Mouse (Mus musculus) CH12.LX (cell line): ENCODE data around the gene Cyp27a1. TPM values are rescaled to one million over a fixed set of nuclear protein-coding genes. Genes with fewer than 3 reads are reported as not detected.

Experiments used
- DNase-seq: peaks from one replicate; pipeline ENCODE4 v3.0.0-alpha.2; 2013; ENCODE audit errors: extremely low read depth
- H3K27ac ChIP-seq: 2 replicates; pipeline ENCODE4 v1.5.1; 2012; ENCODE audit warnings: low read depth, mild to moderate bottlenecking, control low read depth, moderate library complexity; ENCODE audit not compliant: insufficient read depth
- H3K27me3 ChIP-seq: replicated peaks from 2 replicates; pipeline ENCODE3; 2012; ENCODE audit warnings: inconsistent platforms
- H3K36me3 ChIP-seq, 2 experiments: replicated peaks in 1 of 2; 2 replicates each; pipeline versions ENCODE3 to v1.6.1; 2012; ENCODE audit warnings: inconsistent platforms in 1 of 2, low read length in 1 of 2, mild to moderate bottlenecking in 1 of 2, mixed read lengths in 1 of 2, moderate library complexity in 1 of 2; ENCODE audit not compliant: control insufficient read depth in 1 of 2, insufficient read depth in 1 of 2
- H3K4me1 ChIP-seq, 2 experiments: 2 replicates each; pipeline ENCODE4 v1.6.1; 2012; ENCODE audit warnings: inconsistent platforms in 1 of 2, moderate library complexity in 1 of 2; ENCODE audit not compliant: insufficient read depth in 2 of 2, control insufficient read depth in 1 of 2
- H3K4me2 ChIP-seq: 2 replicates; pipeline ENCODE4 v1.6.1; 2012; ENCODE audit warnings: low read depth, mild to moderate bottlenecking, control low read depth; ENCODE audit not compliant: poor library complexity, insufficient read depth, severe bottlenecking
- H3K4me3 ChIP-seq, 3 experiments: fragments of 150-350 bp in 1 of 3; sonication (generic) in 1 of 3; replicated peaks in 1 of 3; 2 replicates each; pipeline versions ENCODE3 to v1.5.1; 2011 to 2012; ENCODE audit warnings: low read depth in 2 of 3, low read length in 2 of 3, mild to moderate bottlenecking in 2 of 3, moderate library complexity in 2 of 3, control low read depth in 1 of 3, improper control_type of control experiment in 1 of 3, inconsistent platforms in 1 of 3, mixed read lengths in 1 of 3; ENCODE audit not compliant: poor library complexity in 1 of 3
- H3K79me2 ChIP-seq: replicated peaks from 2 replicates; pipeline ENCODE4 v1.6.1; 2012; ENCODE audit warnings: mild to moderate bottlenecking, moderate library complexity; ENCODE audit not compliant: control insufficient read depth, poor library complexity, insufficient read depth, severe bottlenecking; ENCODE audit errors: extremely low read depth
- H3K9ac ChIP-seq: 2 replicates; pipeline ENCODE4 v1.6.1; 2012; ENCODE audit warnings: low read depth, mild to moderate bottlenecking, control low read depth, moderate library complexity; ENCODE audit not compliant: insufficient read depth
- H3K9me3 ChIP-seq: replicated peaks from 2 replicates; pipeline ENCODE3; 2012; ENCODE audit warnings: low read length, inconsistent platforms, mixed read lengths
- BHLHE40 ChIP-seq: IDR thresholded peaks from 2 replicates; pipeline ENCODE4 v1.6.1; 2011; ENCODE audit warnings: mild to moderate bottlenecking, low read depth, low read length, improper control_type of control experiment
- CHD1 ChIP-seq: IDR thresholded peaks from 2 replicates; pipeline ENCODE4 v1.6.1; 2012; ENCODE audit warnings: low read depth, low read length, improper control_type of control experiment, inconsistent platforms
- CHD2 ChIP-seq: IDR thresholded peaks from 2 replicates; pipeline ENCODE4 v1.6.1; 2011; ENCODE audit warnings: low read length, improper control_type of control experiment
- CTCF ChIP-seq, 2 experiments: IDR thresholded peaks in 1 of 2; conservative IDR thresholded peaks in 1 of 2; 2 replicates each; pipeline ENCODE4 v1.5.1; 2011 to 2012; ENCODE audit warnings: low read depth in 2 of 2, low read length in 2 of 2, improper control_type of control experiment in 1 of 2, inconsistent platforms in 1 of 2, mild to moderate bottlenecking in 1 of 2, moderate library complexity in 1 of 2
- E2F4 ChIP-seq: IDR thresholded peaks from 2 replicates; pipeline ENCODE4 v1.6.1; 2011; ENCODE audit warnings: low read depth, low read length, improper control_type of control experiment; ENCODE audit not compliant: insufficient replicate concordance
- ELF1 ChIP-seq: IDR thresholded peaks from 2 replicates; pipeline ENCODE4 v1.6.1; 2014; ENCODE audit warnings: low read depth, mild to moderate bottlenecking, inconsistent platforms, low read length, improper control_type of control experiment
- EP300 ChIP-seq: IDR thresholded peaks from 2 replicates; pipeline ENCODE4 v1.6.1; 2011; ENCODE audit warnings: low read length, improper control_type of control experiment
- ETS1 ChIP-seq: conservative IDR thresholded peaks from 2 replicates; pipeline ENCODE4 v1.6.1; 2012; ENCODE audit warnings: low read depth, mild to moderate bottlenecking, inconsistent platforms, low read length, improper control_type of control experiment, moderate library complexity
- GABPA ChIP-seq: IDR thresholded peaks from 2 replicates; pipeline ENCODE4 v1.6.1; 2012; ENCODE audit warnings: low read depth, low read length, improper control_type of control experiment, inconsistent platforms; ENCODE audit not compliant: insufficient replicate concordance
- HCFC1 ChIP-seq: IDR thresholded peaks from 2 replicates; pipeline ENCODE4 v1.6.1; 2012; ENCODE audit warnings: low read depth, mild to moderate bottlenecking, inconsistent platforms, low read length, improper control_type of control experiment
- IRF4 ChIP-seq: IDR thresholded peaks from 2 replicates; pipeline ENCODE4 v1.6.1; 2014; ENCODE audit warnings: low read depth, mild to moderate bottlenecking, inconsistent platforms, low read length, improper control_type of control experiment
- JUN ChIP-seq: IDR thresholded peaks from 2 replicates; pipeline ENCODE4 v1.6.1; 2011; ENCODE audit warnings: low read depth, mild to moderate bottlenecking, low read length, improper control_type of control experiment, moderate library complexity; ENCODE audit not compliant: insufficient read depth
- JUND ChIP-seq: conservative IDR thresholded peaks from 2 replicates; pipeline ENCODE4 v1.6.1; 2011; ENCODE audit warnings: low read depth, low read length, improper control_type of control experiment
- MAFK ChIP-seq: IDR thresholded peaks from 2 replicates; pipeline ENCODE4 v1.6.1; 2011; ENCODE audit warnings: low read length, improper control_type of control experiment; ENCODE audit not compliant: insufficient replicate concordance
- MAX ChIP-seq: IDR thresholded peaks from 2 replicates; pipeline ENCODE4 v1.6.1; 2011; ENCODE audit warnings: low read length, improper control_type of control experiment
- MAZ ChIP-seq: IDR thresholded peaks from 2 replicates; pipeline ENCODE4 v1.6.1; 2012; ENCODE audit warnings: low read depth, mild to moderate bottlenecking, inconsistent platforms, low read length, improper control_type of control experiment, moderate library complexity
- MXI1 ChIP-seq: IDR thresholded peaks from 2 replicates; pipeline ENCODE4 v1.6.1; 2011; ENCODE audit warnings: mild to moderate bottlenecking, low read depth, low read length, improper control_type of control experiment
- NELFE ChIP-seq: IDR thresholded peaks from 2 replicates; pipeline ENCODE4 v1.6.1; 2011; ENCODE audit warnings: low read depth, low read length, improper control_type of control experiment
- NRF1 ChIP-seq: IDR thresholded peaks from 2 replicates; pipeline ENCODE4 v1.6.1; 2014; ENCODE audit warnings: low read depth, mild to moderate bottlenecking, inconsistent platforms, low read length, improper control_type of control experiment, moderate library complexity
- PAX5 ChIP-seq: IDR thresholded peaks from 2 replicates; pipeline ENCODE4 v1.6.1; 2012; ENCODE audit warnings: low read length, inconsistent platforms, mixed read lengths
- POLR2A ChIP-seq: IDR thresholded peaks from 2 replicates; pipeline ENCODE4 v1.6.1; 2011; ENCODE audit warnings: low read depth, mild to moderate bottlenecking, improper control_type of control experiment, low read length
- RAD21 ChIP-seq: IDR thresholded peaks from 2 replicates; pipeline ENCODE4 v1.6.1; 2011; ENCODE audit warnings: low read depth, mild to moderate bottlenecking, low read length, improper control_type of control experiment, moderate library complexity
- RCOR1 ChIP-seq: conservative IDR thresholded peaks from 2 replicates; pipeline ENCODE4 v1.6.1; 2012; ENCODE audit warnings: low read depth, mild to moderate bottlenecking, inconsistent platforms, low read length, improper control_type of control experiment
- SIN3A ChIP-seq: IDR thresholded peaks from 2 replicates; pipeline ENCODE4 v1.6.1; 2012; ENCODE audit warnings: low read length, improper control_type of control experiment, inconsistent platforms
- SMC3 ChIP-seq: IDR thresholded peaks from 2 replicates; pipeline ENCODE4 v1.6.1; 2011; ENCODE audit warnings: low read depth, low read length, improper control_type of control experiment
- TBP ChIP-seq: conservative IDR thresholded peaks from 2 replicates; pipeline ENCODE4 v1.6.1; 2011; ENCODE audit warnings: low read depth, low read length, improper control_type of control experiment
- TCF12 ChIP-seq: IDR thresholded peaks from 2 replicates; pipeline ENCODE4 v1.6.1; 2014; ENCODE audit warnings: low read depth, mild to moderate bottlenecking, inconsistent platforms, low read length, improper control_type of control experiment
- UBTF ChIP-seq: IDR thresholded peaks from 2 replicates; pipeline ENCODE4 v1.6.1; 2012; ENCODE audit warnings: low read depth, mild to moderate bottlenecking, inconsistent platforms, low read length, improper control_type of control experiment, moderate library complexity
- USF1 ChIP-seq: IDR thresholded peaks from 2 replicates; pipeline ENCODE4 v1.6.1; 2014; ENCODE audit warnings: low read depth, mild to moderate bottlenecking, inconsistent platforms, low read length, improper control_type of control experiment
- ZKSCAN1 ChIP-seq: IDR thresholded peaks from 2 replicates; pipeline ENCODE4 v1.6.1; 2012; ENCODE audit warnings: low read depth, inconsistent platforms, low read length, improper control_type of control experiment, borderline replicate concordance
- ZMIZ1 ChIP-seq: IDR thresholded peaks from 2 replicates; pipeline ENCODE4 v1.6.1; 2012; ENCODE audit warnings: low read depth, mild to moderate bottlenecking, inconsistent platforms, low read length, improper control_type of control experiment
- ZNF384 ChIP-seq: IDR thresholded peaks from 2 replicates; pipeline ENCODE4 v1.6.1; 2012; ENCODE audit warnings: low read depth, low read length, improper control_type of control experiment, inconsistent platforms
- dilution Hi-C: fragments of 300-500 bp; cut with MboI; formaldehyde crosslinking; loops from 2 replicates; pipeline ENCODE4 v1.14.3; 2020; ENCODE audit warnings: low sequenced_read_pairs; ENCODE audit not compliant: extremely low pct_unique_long_range_greater_than_20kb, extremely low pct_ligation_motif_present
- in situ Hi-C: fragments of 300-500 bp; cut with MboI; formaldehyde crosslinking; loops from 3 replicates; pipeline ENCODE4 v1.14.3; 2019; ENCODE audit warnings: low sequenced_read_pairs, low pct_ligation_motif_present, low pct_unique_long_range_greater_than_20kb, mixed read lengths
- polyA plus RNA-seq: library from polyadenylated mRNA; unstranded; fragments of >175 nt; gene quantifications from 2 replicates; pipeline ENCODE4 v1.2.1, GENCODE M21; 2012; ENCODE audit warnings: low read depth; ENCODE audit not compliant: insufficient read length
- total RNA-seq, 2 experiments: library from RNA; depleted of rRNA; stranded (reverse); fragments of 300-350 nt in 1 of 2; fragments of >200 nt in 1 of 2; gene quantifications; 2 replicates each; pipeline ENCODE4 v1.2.3; 2012 to 2014

Cyp27a1 gene
- total and polyA plus RNA-seq, 3 experiments, result not detected

- peak overlapping the region; percentile 37; the same call in 1 of the 2 replicates for H3K9ac ChIP-seq
- peak overlapping the region; percentile 86 for H3K4me2 ChIP-seq
- H3K79me2 ChIP-seq, result no peaks in the 10 kb centered on the region
- dilution Hi-C loops (no loop called here), in situ Hi-C loops (loop anchor here (5.0 kb wide), 1 partner anchor 33 kb away; no protein-coding TSS in a partner anchor)
- peak overlapping the region; percentile 49 for H3K27ac ChIP-seq
- peaks cover 24% of the 10 kb centered on the region for H3K27me3 ChIP-seq
- no peak overlapping the region for H3K4me3 ChIP-seq
- no peak for TF ChIP-seq EP300
- 0 out of 2 replicates have a peak, but pooled peaks have one; percentile 30 for TF ChIP-seq MXI1
- no peak for TF ChIP-seq TCF12
- TF ChIP-seq ETS1, result no peak
- TF ChIP-seq RCOR1, result no peak
- TF ChIP-seq IRF4, result 0 out of 2 replicates have a peak, but pooled peaks have one; percentile 8
- no peak for TF ChIP-seq USF1
- H3K4me1 ChIP-seq, result peaks cover 19 to 50% of the 10 kb centered on the region in 2 experiments
- no peaks in the 10 kb centered on the region for H3K36me3 ChIP-seq
- no peak for DNase-seq
- H3K9me3 ChIP-seq, result no peaks in the 10 kb centered on the region
Measured at GRCm38 (mm10) chr1:74774062-74774461, 60.7 kb downstream of the Cyp27a1 start.

GRCm38 (mm10) chr1:74775816-74776215 lies 62.4 kb downstream of the Cyp27a1 start:
- Histone ChIP-seq H3K27ac (peak overlapping the region; percentile 72), H3K4me1 (peaks cover 19 to 53% of the 10 kb centered on the region in 2 experiments), H3K9me3 (no peaks in the 10 kb centered on the region), H3K79me2 (no peaks in the 10 kb centered on the region), H3K4me3 (no peak overlapping the region), H3K9ac (no peak overlapping the region), H3K4me2 (no peak overlapping the region), H3K36me3 (no peaks in the 10 kb centered on the region), H3K27me3 (peaks cover 15% of the 10 kb centered on the region)
- dilution Hi-C loops (no loop called here), in situ Hi-C loops (no loop called here)
- DNase-seq, result no peak
- TF ChIP-seq CHD1 (no peak), MAFK (no peak), MAZ (no peak), TCF12 (peak; percentile 67), TBP (no peak), EP300 (no peak; the same call in 1 of the 2 replicates), HCFC1 (no peak; the same call in 1 of the 2 replicates), RCOR1 (no peak), SIN3A (no peak), GABPA (no peak), PAX5 (no peak), BHLHE40 (no peak), ELF1 (peak; percentile 10; the same call in 1 of the 2 replicates), E2F4 (no peak), NRF1 (no peak), JUND (no peak), JUN (no peak), UBTF (peak; percentile 65; the same call in 1 of the 2 replicates), IRF4 (peak; percentile 77), MXI1 (no peak), MAX (no peak), ETS1 (no peak), RAD21 (peak; percentile 11), ZNF384 (peak; percentile 78), CHD2 (no peak), POLR2A (no peak), SMC3 (peak; percentile 35), CTCF (conservative IDR thresholded peaks at IDR 0.05 in 1 of 2, IDR thresholded peaks at IDR 0.05 in 1 of 2; ENCODE audit: low read depth in 2 of 2, low read length in 2 of 2) (peak; percentile 27 to 97; a peak in 3 of 4 replicates), NELFE (no peak), USF1 (no peak), ZMIZ1 (no peak), ZKSCAN1 (no peak)
